Mouse (Mus musculus) C2C12 (cell line): ENCODE measurements at regions not wholly inside any gene's neighbourhood (a gene's known extent, or its start where the extent isn't known, plus 50 kb on each side); places are given as distances from the start of the nearest gene placed in this dataset.

ENCODE experiments used
- CEBPB ChIP-seq: IDR thresholded peaks from one replicate; pipeline ENCODE4 v1.6.1; 2011; ENCODE audit warnings: low read depth, mild to moderate bottlenecking, control low read depth, moderate library complexity
- CTCF ChIP-seq: IDR thresholded peaks from one replicate; pipeline ENCODE4 v1.5.1; 2011; ENCODE audit not compliant: control insufficient read depth, insufficient read depth, insufficient read length
- FOSL1 ChIP-seq: IDR thresholded peaks from one replicate; pipeline ENCODE4 v1.8.0; 2011; ENCODE audit warnings: mild to moderate bottlenecking, low read length; ENCODE audit not compliant: poor library complexity, insufficient read depth, severe bottlenecking
- MAX ChIP-seq: IDR thresholded peaks from one replicate; pipeline ENCODE4 v1.6.1; 2011; ENCODE audit warnings: mild to moderate bottlenecking, control low read depth
- MYOG ChIP-seq: IDR thresholded peaks from one replicate; pipeline ENCODE4 v1.6.1; 2011; ENCODE audit not compliant: control insufficient read depth, insufficient read length; ENCODE audit errors: extremely low read depth
- USF1 ChIP-seq: IDR thresholded peaks from one replicate; pipeline ENCODE4 v1.6.1; 2011; ENCODE audit warnings: low read depth, mild to moderate bottlenecking, control low read depth, moderate library complexity

GRCm38 (mm10) chr19:45301733-45302547 is 61.6 kb upstream of the Btrc start:
- TF ChIP-seq CTCF: no peak
- no peak for TF ChIP-seq FOSL1
- no peak for TF ChIP-seq MAX
- TF ChIP-seq CEBPB: no peak
- TF ChIP-seq MYOG: no peak
- TF ChIP-seq USF1: no peak
